Mouse (Mus musculus) olfactory bulb, adult 2 months (tissue): ENCODE results near the gene Tnni3k. TPM values are rescaled to one million over a fixed set of nuclear protein-coding genes. Genes with fewer than 3 reads are reported as not detected.

Source experiments
- H3K27ac ChIP-seq: fragments of 200-500 bp; 2 replicates; pipeline ENCODE4 v1.5.1; 2012; ENCODE audit warnings: low read depth, low read length; ENCODE audit not compliant: insufficient read depth
- H3K4me1 ChIP-seq: fragments of 200-500 bp; 2 replicates; pipeline ENCODE4 v1.6.1; 2012; ENCODE audit warnings: low read length; ENCODE audit not compliant: control insufficient read depth, insufficient read depth
- H3K4me3 ChIP-seq: fragments of 200-500 bp; 2 replicates; pipeline ENCODE4 v1.5.1; 2012; ENCODE audit warnings: mild to moderate bottlenecking, low read depth, low read length, moderate library complexity; ENCODE audit not compliant: insufficient read depth
- CTCF ChIP-seq: fragments of 200-500 bp; IDR thresholded peaks from 2 replicates; pipeline ENCODE4 v1.5.1; 2012; ENCODE audit warnings: low read depth, mild to moderate bottlenecking, low read length, moderate library complexity; ENCODE audit not compliant: insufficient read depth
- POLR2A ChIP-seq: fragments of 200-500 bp; IDR thresholded peaks from 2 replicates; pipeline ENCODE4 v1.6.1; 2012; ENCODE audit warnings: mild to moderate bottlenecking, low read depth, low read length, moderate library complexity; ENCODE audit not compliant: insufficient read depth
- WGBS: fragments of 180-500 bp; shearing (Covaris S2); methylation state at CpG from one replicate; pipeline ENCODE4 v1.1.7; 2018; 5-methylcytosine and 5-hydroxymethylcytosine counted together
- polyA plus RNA-seq: library from polyadenylated mRNA; stranded (reverse); fragments of >200 nt; gene quantifications from 2 replicates; pipeline ENCODE4 v1.2.4, GENCODE M21; 2012; ENCODE audit warnings: low replicate concordance; ENCODE audit not compliant: missing spikeins, insufficient read depth, insufficient read length

The Tnni3k gene
- polyA plus RNA-seq, 1 experiment, result not detected

DNA sequence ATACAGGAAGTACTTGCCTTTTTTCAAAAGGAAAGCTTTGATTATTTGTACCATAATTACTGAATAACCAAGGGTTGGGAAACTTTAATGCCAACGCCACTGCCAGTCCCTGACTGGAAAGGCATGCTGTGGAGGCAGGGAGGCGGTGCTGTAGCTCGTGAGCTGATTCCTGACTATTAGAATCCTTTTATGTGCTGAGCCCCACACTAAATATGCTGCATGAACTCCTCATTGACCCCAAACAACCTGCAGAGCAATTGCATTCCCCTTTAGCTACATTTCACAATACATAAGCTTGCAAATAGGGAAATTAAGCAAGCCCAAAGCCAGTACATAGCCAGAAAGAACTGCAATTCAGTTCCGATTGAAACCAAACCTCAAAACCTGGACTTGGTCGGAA is 313.7 kb downstream of the Tnni3k start:
- TF ChIP-seq CTCF (no peak), POLR2A (no peak)
- H3K4me1 ChIP-seq, result no peaks in the 10 kb centered on the region
- WGBS, result 56% methylated on average over 5 of the region's 5 CpGs
- H3K4me3 ChIP-seq, result no peak overlapping the region
- H3K27ac ChIP-seq, result no peak overlapping the region

Other genes with a start within 250 kb of the Tnni3k start
- gene Fpgt, start 38.0 kb upstream of the Tnni3k start, polyA plus RNA-seq, result not detected in 2 replicates
- gene Lrriq3, start 38.0 kb upstream of the Tnni3k start, polyA plus RNA-seq, result not detected in 2 replicates